In the genomic region with DNA sequence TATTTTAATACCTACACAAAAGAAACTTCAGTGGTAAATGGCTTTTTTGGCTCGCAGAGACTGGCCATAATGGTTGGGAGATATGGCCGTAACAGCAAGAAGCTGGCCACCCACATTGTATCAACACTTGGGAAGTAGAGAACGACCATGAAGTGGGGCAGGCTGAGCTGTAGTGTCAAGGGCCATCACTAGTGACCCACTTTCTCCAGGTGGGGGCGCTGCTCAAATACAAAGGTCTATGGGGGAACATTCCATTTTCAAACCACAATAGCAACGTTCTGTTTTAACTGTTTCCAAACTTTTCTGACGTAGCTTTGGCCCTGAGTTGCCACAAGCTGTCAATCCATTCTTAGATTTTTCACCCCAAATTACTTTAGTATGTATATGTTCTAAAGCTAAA, we compare ENCODE assay signal across 10 mouse cellular contexts. TPM values are rescaled to one million over a fixed set of nuclear protein-coding genes. Genes with fewer than 3 reads are reported as not detected.
DNase-seq lines count a peak whose midpoint lies in the region; ATAC-seq and TF ChIP-seq lines count a peak whose summit lies in the region.
"Had no signal": no experiment of that assay in that cellular context is flagged by ENCODE, and none has a peak within 500 bp of the region (broad histone marks: within the 10 kb centered on the region; RNA-seq: fewer than 3 reads in every experiment).

No protein-coding gene starts in this region.

- no peaks in the 10 kb centered on the region for H3K36me3 ChIP-seq in kidney, postnatal 0 days (ENCODE audit: insufficient read depth, low read length)
- H3K36me3 ChIP-seq in kidney, embryonic 14.5 days (ENCODE audit: control insufficient read depth, insufficient read depth, low read length), result no peaks in the 10 kb centered on the region
- no peaks in the 10 kb centered on the region for H3K36me3 ChIP-seq in CH12.LX (replicated peaks in 1 of 2; ENCODE audit: control insufficient read depth in 1 of 2, insufficient read depth in 1 of 2, low read length in 1 of 2)
- H3K36me3 ChIP-seq in midbrain, postnatal 0 days (ENCODE audit: insufficient read depth, low read length), result no peaks in the 10 kb centered on the region

- no peaks in the 10 kb centered on the region for H3K9me3 ChIP-seq in kidney, postnatal 0 days (replicated peaks; ENCODE audit: low read length)
- no peaks in the 10 kb centered on the region for H3K9me3 ChIP-seq in kidney, embryonic 14.5 days (ENCODE audit: control insufficient read depth, low read length)
- H3K9me3 ChIP-seq in CH12.LX (replicated peaks; ENCODE audit: low read length), result no peaks in the 10 kb centered on the region
- H3K9me3 ChIP-seq in midbrain, postnatal 0 days (ENCODE audit: low read length), result no peaks in the 10 kb centered on the region

- in situ Hi-C loops in CH12.LX (cut with MboI; ENCODE audit: low pct_ligation_motif_present, low pct_unique_long_range_greater_than_20kb, low sequenced_read_pairs), result no loop called here

- H3K4me3 ChIP-seq in kidney, postnatal 0 days (replicated peaks; ENCODE audit: low read depth, low read length), result no peak overlapping the region
- H3K4me3 ChIP-seq in kidney, embryonic 14.5 days (ENCODE audit: low read length), result no peak overlapping the region
- H3K4me3 ChIP-seq in CH12.LX (replicated peaks in 1 of 3; ENCODE audit: low read depth in 2 of 3, low read length in 2 of 3, poor library complexity in 1 of 3), result no peak overlapping the region
- no peak overlapping the region for H3K4me3 ChIP-seq in midbrain, postnatal 0 days (ENCODE audit: low read depth, low read length)

- no peaks in the 10 kb centered on the region for H3K4me1 ChIP-seq in kidney, postnatal 0 days (replicated peaks; ENCODE audit: insufficient read depth, low read length)
- H3K4me1 ChIP-seq in kidney, embryonic 14.5 days (ENCODE audit: control insufficient read depth, insufficient read depth, low read length), result no peaks in the 10 kb centered on the region
- no peaks in the 10 kb centered on the region for H3K4me1 ChIP-seq in CH12.LX (ENCODE audit: control insufficient read depth in 1 of 2, insufficient read depth in 2 of 2)
- no peaks in the 10 kb centered on the region for H3K4me1 ChIP-seq in midbrain, postnatal 0 days (ENCODE audit: insufficient read depth, low read length)

- no peaks in the 10 kb centered on the region for H3K79me2 ChIP-seq in CH12.LX (replicated peaks; ENCODE audit: control insufficient read depth, extremely low read depth, insufficient read depth, poor library complexity, severe bottlenecking)

- H3K27me3 ChIP-seq in kidney, postnatal 0 days (ENCODE audit: insufficient read depth, low read length), result no peaks in the 10 kb centered on the region
- no peaks in the 10 kb centered on the region for H3K27me3 ChIP-seq in kidney, embryonic 14.5 days (ENCODE audit: control insufficient read depth, insufficient read depth, low read length)
- no peaks in the 10 kb centered on the region for H3K27me3 ChIP-seq in CH12.LX (replicated peaks)
- 0 out of 2 replicates have a peak, but pooled peaks cover 3% of the 10 kb centered on the region for H3K27me3 ChIP-seq in midbrain, postnatal 0 days (ENCODE audit: insufficient read depth, low read length)

- no peak overlapping the region for H3K4me2 ChIP-seq in kidney, postnatal 0 days (ENCODE audit: low read length)
- H3K4me2 ChIP-seq in kidney, embryonic 14.5 days (replicated peaks; ENCODE audit: low read depth, low read length), result no peak overlapping the region
- H3K4me2 ChIP-seq in CH12.LX (ENCODE audit: insufficient read depth, low read depth, poor library complexity, severe bottlenecking), result no peak overlapping the region
- H3K4me2 ChIP-seq in midbrain, postnatal 0 days (ENCODE audit: low read depth, low read length, poor library complexity, severe bottlenecking), result no peak overlapping the region

- H3K9ac ChIP-seq in kidney, postnatal 0 days (ENCODE audit: low read depth, low read length), result no peak overlapping the region
- no peak overlapping the region for H3K9ac ChIP-seq in kidney, embryonic 14.5 days (ENCODE audit: low read depth, low read length)
- no peak overlapping the region for H3K9ac ChIP-seq in CH12.LX (ENCODE audit: insufficient read depth, low read depth)
- H3K9ac ChIP-seq in midbrain, postnatal 0 days (replicated peaks; ENCODE audit: low read length, poor library complexity, severe bottlenecking), result no peak overlapping the region

- no peak for DNase-seq in kidney, postnatal 0 days (ENCODE audit: low spot score)
- DNase-seq in CH12.LX (ENCODE audit: extremely low read depth), result peak; percentile 26
- DNase-seq in R1 (ENCODE audit: low read depth, low spot score), result peak; percentile 68
- peak; percentile 15 for DNase-seq in naive thymus-derived CD4-positive, alpha-beta T cell, adult 2 months (ENCODE audit: low read depth)
- DNase-seq in c-Kit-positive CD71-positive TER-119-positive erythroid progenitor cells, embryonic 14.5 days (ENCODE audit: low spot score), result no peak
- no peak for DNase-seq in midbrain, postnatal 0 days (ENCODE audit: low spot score)
- DNase-seq in embryo, embryonic 9.5 days (ENCODE audit: extremely low spot score), result no peak
- DNase-seq: cerebellum, adult 9-11 months; heart, postnatal 36 days had no signal

- dilution Hi-C loops in CH12.LX (cut with MboI; ENCODE audit: extremely low pct_ligation_motif_present, extremely low pct_unique_long_range_greater_than_20kb, low sequenced_read_pairs), result no loop called here

- ATAC-seq in kidney, postnatal 0 days (replicated peaks; ENCODE audit: low FRiP score, low read depth), result no peak
- no peak for ATAC-seq in kidney, embryonic 14.5 days (ENCODE audit: low FRiP score, low TSS enrichment)
- ATAC-seq in midbrain, postnatal 0 days (ENCODE audit: low FRiP score), result no peak

- WGBS in kidney, postnatal 0 days, result 74% methylated on average over 6 of the region's 6 CpGs
- WGBS in kidney, embryonic 14.5 days, result 75% methylated on average over 6 of the region's 6 CpGs
- WGBS in midbrain, postnatal 0 days, result 73% methylated on average over 6 of the region's 6 CpGs

- peak; percentile 10; the same call in 1 of the 2 replicates for TF ChIP-seq CTCF in kidney, postnatal 0 days (IDR thresholded peaks at IDR 0.05; ENCODE audit: low read depth)
- TF ChIP-seq CTCF in CH12.LX (conservative IDR thresholded peaks at IDR 0.05 in 1 of 2, IDR thresholded peaks at IDR 0.05 in 1 of 2; ENCODE audit: low read depth in 2 of 2, low read length in 2 of 2), result peak in 1 of 2 experiments; percentile 52; a peak in 2 of 4 replicates
- no peak for TF ChIP-seq CTCF in midbrain, postnatal 0 days (IDR thresholded peaks at IDR 0.05)

- TF ChIP-seq EP300 in CH12.LX (IDR thresholded peaks at IDR 0.05; ENCODE audit: low read length), result no peak

- TF ChIP-seq RAD21 in CH12.LX (IDR thresholded peaks at IDR 0.05; ENCODE audit: low read depth, low read length), result no peak; the same call in 1 of the 2 replicates

- no peak overlapping the region for H3K27ac ChIP-seq in kidney, postnatal 0 days
- H3K27ac ChIP-seq in kidney, embryonic 14.5 days (ENCODE audit: low read depth, low read length), result no peak overlapping the region
- no peak overlapping the region for H3K27ac ChIP-seq in CH12.LX (ENCODE audit: insufficient read depth, low read depth)
- H3K27ac ChIP-seq in midbrain, postnatal 0 days (ENCODE audit: low read depth, low read length), result no peak overlapping the region

- no peak for TF ChIP-seq POLR2A in CH12.LX (IDR thresholded peaks at IDR 0.05; ENCODE audit: low read depth, low read length)

TF ChIP-seq in CH12.LX, 34 proteins besides CTCF, POLR2A, EP300 and RAD21:
- TF ChIP-seq MYC (IDR thresholded peaks at IDR 0.05; ENCODE audit: low read depth, low read length), result no peak
- TF ChIP-seq SMC3 (IDR thresholded peaks at IDR 0.05; ENCODE audit: low read depth, low read length), result peak; percentile 17; the same call in 1 of the 2 replicates
- TF ChIP-seq CHD1 (IDR thresholded peaks at IDR 0.05; ENCODE audit: low read depth, low read length), result no peak
- TF ChIP-seq ZMIZ1 (IDR thresholded peaks at IDR 0.05; ENCODE audit: low read depth, low read length), result no peak

RNA-seq across cellular contexts. Expression of gene Med23, which starts 5.4 kb away (rescaled TPM):
- polyA plus RNA-seq in kidney, postnatal 0 days (2015; fragmentation: Nextera tagmentation; extraction: Ambion mirVana), result 12.1 and 13.3 TPM in 2 replicates
- 20.0 and 28.7 TPM in 2 replicates for polyA plus RNA-seq in kidney, embryonic 14.5 days (2014; fragmentation: Nextera tagmentation; extraction: Ambion mirVana)
- total RNA-seq in CH12.LX (2012; rRNA removed), result 43.5 and 43.6 TPM in 2 replicates
- total RNA-seq in CH12.LX (2014; rRNA removed), result 45.6 and 46.7 TPM in 2 replicates
- 37.1 and 45.7 TPM in 2 replicates for polyA plus RNA-seq in CH12.LX (2012; ENCODE audit: insufficient read length, low read depth)
- total RNA-seq in midbrain, postnatal 0 days (2014; rRNA removed), result 40.3 and 55.0 TPM in 2 replicates
- polyA plus RNA-seq in midbrain, postnatal 0 days (2015; fragmentation: Nextera tagmentation; extraction: Ambion mirVana), result 15.1 and 19.0 TPM in 2 replicates

RNA-seq across cellular contexts. Expression of gene Enpp3, which starts 21.8 kb away (rescaled TPM):
- polyA plus RNA-seq in kidney, postnatal 0 days (2015; fragmentation: Nextera tagmentation; extraction: Ambion mirVana), result 4.0 and 4.8 TPM in 2 replicates
- polyA plus RNA-seq in kidney, embryonic 14.5 days (2014; fragmentation: Nextera tagmentation; extraction: Ambion mirVana), result 4.3 and 4.4 TPM in 2 replicates
- 0.04 TPM in 1 of 2 replicates, not detected in the other for total RNA-seq in CH12.LX (2012; rRNA removed)
- 0.08 and 0.15 TPM in 2 replicates for total RNA-seq in CH12.LX (2014; rRNA removed)
- polyA plus RNA-seq in CH12.LX (2012; ENCODE audit: insufficient read length, low read depth), result 0.24 and 0.48 TPM in 2 replicates
- total RNA-seq in midbrain, postnatal 0 days (2014; rRNA removed), result 1.6 and 2.6 TPM in 2 replicates
- 1.2 and 1.7 TPM in 2 replicates for polyA plus RNA-seq in midbrain, postnatal 0 days (2015; fragmentation: Nextera tagmentation; extraction: Ambion mirVana)

Comparison
In these comparisons a context has a peak if more than half of its experiments do, and no peak if none do; other contexts are left out.
1. DNase-seq: peak in CH12.LX (single experiment), R1 (single experiment) and naive thymus-derived CD4-positive, alpha-beta T cell, adult 2 months (single experiment); none in kidney, postnatal 0 days (single experiment), c-Kit-positive CD71-positive TER-119-positive erythroid progenitor cells, embryonic 14.5 days (single experiment), midbrain, postnatal 0 days (single experiment) and embryo, embryonic 9.5 days (single experiment).